Mouse (Mus musculus) adrenal gland, postnatal 36 days (tissue): Measurements from ENCODE around the gene Nfic. TPM values are rescaled to one million over a fixed set of nuclear protein-coding genes. Genes with fewer than 3 reads are reported as not detected.

Experiments
- DNase-seq, 2 experiments: peaks; one replicate each; pipeline ENCODE4 v3.0.0; 2021; ENCODE audit warnings: mixed read lengths in 1 of 2
- total RNA-seq, 2 experiments: library from RNA; stranded (reverse); gene quantifications; 2 replicates each; pipeline ENCODE4 v1.2.3; 2021

Gene Nfic
- total RNA-seq, 2 experiments from 2014 or later: 93.2 to 114 TPM

DNA sequence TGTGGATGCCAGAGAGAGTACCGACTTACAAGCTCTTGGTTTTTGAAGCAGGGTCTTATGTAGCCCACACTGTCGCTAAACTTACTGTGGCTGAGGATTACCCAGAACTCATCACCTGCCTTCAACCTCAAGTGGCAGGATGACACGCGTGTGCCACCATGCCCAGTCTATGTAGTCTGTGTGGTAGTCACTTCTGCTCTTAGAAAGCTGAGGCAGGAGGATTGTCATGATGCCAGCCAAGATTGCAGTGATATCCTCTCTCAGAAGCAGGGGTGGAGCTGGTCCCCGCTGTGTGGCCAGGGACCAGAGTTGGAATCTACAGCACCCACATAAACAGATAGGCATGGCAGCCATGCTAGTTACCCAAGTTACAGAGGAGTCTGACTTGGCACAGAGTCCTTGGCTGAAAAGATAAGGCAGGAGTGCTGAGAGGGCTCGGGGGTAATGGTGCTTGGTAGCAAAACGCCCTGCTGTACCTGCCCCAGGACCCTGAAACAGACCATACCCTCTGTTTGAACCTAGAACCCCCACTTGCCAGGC lies 30.1 kb upstream of the Nfic start:
- no peak for DNase-seq

DNA sequence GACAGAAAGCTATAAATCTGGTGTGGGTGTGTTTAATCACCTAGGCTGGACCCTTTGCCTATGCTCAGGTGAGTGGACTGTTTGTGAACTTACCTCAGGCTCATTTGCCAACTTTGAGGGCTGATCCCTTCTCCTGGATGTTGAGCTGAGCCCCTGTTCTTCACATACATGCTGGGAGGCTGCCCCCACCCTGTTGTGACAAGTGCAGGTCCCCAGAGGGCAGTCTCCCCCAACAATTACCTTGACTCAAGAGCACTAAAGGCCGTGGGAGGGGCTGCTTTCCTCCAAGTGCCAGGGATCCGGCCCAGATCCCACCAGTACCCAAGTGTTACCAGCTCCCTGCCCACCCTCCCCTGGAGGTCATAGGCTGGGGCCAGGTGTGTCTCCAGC lies 29.6 kb upstream of the Nfic start:
- no peak for DNase-seq

DNA sequence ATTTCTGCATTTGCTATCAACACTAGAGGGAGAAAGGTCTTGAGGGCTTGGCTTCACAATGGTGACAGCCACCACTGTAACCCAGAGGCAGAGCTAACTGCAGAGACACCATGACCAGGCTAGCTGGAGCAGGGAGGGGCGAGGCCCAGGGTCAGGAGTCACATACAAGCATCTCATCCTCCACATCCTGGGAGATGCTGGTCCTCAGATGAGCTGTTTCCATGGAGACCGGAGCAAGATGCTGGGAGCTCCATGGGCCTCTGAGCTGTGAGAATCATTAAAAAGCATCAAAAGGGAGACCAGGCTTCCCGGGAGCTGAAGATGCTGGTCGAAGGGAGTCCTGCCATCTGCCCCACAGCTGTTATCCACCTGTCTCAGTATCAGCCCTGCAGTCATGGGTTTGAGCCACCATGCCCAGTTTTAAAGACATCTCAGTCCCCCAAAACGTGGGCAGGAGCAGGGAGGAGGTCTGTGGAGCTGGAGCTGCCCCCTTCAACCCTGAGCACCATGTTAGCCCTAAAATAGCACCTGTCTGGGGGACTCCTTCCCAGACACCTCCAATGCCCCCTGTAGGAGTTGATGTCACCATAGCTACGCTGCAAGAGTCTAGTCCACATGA lies 29.1 kb upstream of the Nfic start:
- DNase-seq: no peak

DNA sequence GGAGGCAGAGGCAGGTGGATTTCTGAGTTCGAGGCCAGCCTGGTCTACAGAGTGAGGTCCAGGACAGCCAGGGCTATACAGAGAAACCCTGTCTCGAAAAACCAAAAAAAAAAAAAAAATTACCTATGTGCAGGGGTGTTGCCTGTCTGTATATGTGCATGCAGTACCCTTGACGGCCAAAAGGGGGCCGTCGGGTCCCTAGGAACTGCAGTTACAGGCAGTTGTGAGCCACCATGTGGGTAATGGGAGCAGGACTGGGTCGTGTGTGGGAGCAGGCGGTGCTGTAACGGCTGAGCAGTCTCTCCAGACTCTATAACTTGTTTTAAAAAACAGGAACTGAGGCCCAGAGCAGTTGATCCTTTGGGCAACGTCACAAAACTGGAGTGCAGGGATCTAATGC lies 28.5 kb upstream of the Nfic start:
- DNase-seq: no peak

DNA sequence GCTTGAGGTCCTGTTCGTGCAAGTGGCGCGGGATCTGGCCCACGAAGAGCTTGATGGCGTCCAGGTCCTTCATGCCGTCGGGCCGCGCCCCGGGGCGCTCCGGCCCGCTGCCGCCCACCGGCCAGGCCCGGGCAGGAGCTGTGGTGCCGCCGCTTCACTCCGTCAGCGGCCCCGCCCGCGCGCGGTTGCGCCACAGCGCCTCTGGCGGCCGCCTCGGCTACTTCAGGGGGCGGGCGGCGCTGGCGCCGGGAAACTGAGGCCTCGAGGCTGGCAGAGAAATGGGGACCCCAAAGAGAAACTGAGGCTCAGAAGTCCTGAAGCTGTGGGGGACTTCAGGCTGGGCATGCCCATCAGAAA lies 27.1 kb upstream of the Nfic start, which contains the start of gene Celf5:
TSS of gene Celf5 (minus strand) at position 177 of the 357 bp plus-strand sequence.
- peak; percentile 63 to 75 for DNase-seq

DNA sequence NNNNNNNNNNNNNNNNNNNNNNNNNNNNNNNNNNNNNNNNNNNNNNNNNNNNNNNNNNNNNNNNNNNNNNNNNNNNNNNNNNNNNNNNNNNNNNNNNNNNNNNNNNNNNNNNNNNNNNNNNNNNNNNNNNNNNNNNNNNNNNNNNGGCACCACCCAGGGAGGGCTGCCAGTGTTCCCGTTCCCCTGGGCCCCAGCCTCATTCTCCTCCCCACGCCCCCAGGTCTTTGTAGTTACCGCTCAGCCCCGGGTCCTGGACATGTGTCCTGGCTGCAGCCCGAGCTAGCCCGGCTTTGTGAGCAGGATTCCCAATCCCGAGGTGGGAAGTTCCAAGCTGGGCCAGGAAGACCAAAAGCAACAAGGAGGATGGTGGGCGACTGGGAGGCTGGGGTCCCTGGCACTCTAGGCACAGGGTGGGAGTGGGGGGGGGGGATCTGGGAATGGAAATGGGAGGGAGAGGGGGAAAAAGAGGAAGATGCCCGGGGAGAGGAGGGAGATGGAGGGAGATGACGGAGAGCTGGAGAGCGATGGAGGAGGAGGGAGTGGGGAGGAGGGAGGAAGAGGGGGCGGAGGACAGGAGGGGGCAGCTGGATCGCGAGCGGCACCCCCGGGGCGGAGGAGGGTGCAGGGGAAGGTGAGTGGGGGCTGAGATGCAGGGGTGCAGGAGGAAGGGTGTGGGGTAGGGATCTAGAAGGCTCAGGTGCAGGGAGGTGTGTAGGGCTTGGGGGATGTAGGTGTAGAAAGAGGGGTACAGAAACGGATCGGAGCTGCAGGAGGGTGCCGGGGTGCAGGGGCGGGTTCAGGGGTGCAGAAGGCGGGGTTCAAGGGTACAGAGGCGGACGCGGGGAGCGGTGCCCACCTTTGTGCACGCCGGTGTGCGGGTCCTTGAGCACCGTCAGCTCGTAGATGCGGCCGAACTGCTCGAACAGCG lies 26.4 kb upstream of the Nfic start:
- DNase-seq: no peak

DNA sequence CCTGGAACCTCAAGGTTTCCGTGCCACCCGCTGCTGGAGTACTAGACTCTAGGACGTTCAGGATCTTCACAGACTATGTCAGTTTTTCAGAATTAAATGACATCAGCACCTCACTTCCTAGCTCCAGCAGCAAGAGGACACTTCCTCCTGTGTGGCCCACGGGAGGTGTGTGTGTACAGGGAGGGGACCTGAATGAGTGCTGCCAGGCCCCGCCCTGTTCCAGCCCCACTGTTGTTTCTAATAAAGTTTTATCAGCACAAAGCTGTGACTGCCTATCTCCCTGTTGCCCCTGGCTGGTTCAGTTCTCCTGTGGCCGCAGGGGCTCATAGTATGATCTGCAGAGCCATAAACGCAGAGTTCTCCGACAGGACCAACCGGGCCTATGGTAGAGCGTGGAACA lies 19.0 kb upstream of the Nfic start:
- no peak for DNase-seq

DNA sequence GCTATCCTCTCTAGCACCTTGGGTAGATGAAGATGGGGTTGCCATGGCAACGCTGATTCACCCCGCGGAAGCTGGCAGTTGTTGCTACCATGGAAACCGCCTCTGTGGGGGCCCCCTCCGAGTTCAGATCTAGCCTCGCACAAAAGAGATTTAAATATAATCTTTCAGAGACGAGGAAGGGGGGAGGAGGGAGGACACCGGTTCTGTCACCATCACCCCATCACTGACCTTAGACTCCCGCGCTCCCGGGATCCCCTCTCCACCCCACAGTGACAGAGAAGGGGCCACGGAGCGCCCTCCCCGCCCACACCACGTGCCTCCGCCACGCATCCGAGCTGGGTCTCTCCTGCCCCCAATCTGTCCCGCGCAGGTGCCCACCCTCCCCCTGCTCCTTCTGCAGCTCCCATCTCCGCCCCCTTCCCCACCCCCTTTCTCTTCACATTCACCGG lies 17.6 kb upstream of the Nfic start:
- no peak for DNase-seq

DNA sequence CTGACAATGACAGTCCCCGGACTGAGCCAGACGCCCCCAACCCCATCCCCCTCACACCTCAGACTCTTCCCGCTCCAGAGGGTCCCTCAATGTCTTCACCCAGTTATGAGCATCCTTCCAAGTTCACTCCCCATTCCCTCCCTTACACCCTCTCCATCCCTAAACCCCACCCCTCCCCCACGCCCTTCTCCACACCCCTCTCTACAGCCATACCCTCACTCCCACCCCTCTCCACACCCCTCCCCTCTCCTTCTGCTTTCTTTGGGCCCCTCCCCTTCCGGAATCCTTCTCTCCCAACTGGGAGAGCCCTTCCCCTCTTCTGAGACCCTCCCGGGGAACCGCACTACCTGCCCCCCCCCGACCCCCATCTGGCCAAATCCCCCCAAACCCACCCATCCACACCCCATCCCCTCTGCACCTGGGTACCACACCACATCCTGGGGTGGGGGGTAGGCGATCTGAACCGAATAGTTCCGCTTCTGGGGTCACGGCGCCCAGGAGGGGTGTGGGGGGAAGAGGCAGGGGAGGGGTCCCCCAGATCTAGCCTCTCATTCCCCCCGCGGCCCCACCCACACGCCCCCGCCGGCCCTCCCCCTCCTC lies 17.1 kb upstream of the Nfic start:
- DNase-seq: no peak

DNA sequence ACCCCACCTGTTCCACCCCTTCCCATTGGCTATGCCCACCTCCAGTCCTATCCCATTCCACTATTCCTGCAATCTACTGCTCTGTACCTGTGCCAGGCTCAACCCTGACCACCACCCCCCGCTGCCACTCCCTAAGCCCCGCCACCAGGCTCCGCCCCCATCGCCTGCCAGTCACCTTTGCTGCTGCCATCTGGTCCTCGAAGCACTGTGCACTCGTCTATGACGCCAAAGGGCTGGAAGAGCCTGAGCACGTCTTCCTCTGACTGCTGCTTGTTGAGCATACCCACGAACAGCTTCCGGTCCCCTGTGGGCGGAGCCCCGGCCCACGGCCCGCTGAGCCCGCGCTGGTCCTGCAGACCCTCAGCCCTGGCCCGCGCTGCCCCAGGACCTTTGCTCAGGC lies 15.0 kb upstream of the Nfic start:
- DNase-seq: no peak

DNA sequence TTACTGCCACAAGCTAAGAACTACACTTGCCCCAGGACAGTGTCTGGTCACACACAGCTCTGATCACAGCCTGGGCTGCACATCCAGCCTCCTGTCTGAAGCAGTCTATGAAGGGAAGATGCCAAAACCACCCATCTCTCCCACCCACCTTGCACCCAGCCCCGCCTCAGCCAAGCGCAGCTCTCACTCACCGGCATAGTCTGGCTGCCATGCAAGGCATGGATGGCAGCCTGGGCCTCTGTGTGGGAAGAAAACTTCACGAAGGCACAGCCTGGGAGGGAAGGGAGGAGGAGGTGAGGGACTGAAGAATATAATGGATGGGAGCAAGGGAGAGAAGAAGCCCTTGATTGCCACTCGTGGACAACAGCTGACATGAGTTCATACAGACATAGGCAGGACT lies 13.8 kb upstream of the Nfic start:
- DNase-seq: no peak

DNA sequence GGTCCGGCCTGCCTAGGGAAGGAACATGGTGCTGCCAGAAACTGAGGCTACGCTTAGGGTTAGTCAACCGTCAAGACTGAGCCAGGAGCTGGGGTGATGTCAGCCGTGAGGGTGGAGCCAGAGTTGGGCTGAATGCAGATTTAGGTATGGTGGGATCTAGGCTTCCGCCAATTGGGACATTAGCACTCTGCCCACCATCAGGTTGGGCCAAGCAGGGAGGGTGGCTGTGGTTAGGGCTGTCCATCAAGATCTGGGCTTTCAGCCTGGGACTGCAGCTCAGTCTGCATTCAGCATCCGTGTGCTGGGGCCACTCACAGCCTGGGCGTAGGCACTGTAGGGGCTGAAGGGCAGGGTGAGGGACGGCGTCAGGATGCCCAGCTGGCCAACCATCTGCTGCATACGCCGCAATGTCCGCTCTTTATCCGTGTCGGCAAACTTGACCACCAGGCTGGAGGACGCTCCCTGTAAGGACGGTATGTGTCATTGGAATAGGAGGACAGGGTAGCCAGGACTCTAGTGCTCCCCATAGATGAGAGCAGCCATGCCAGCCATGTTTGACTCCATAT lies 12.3 kb upstream of the Nfic start:
- no peak for DNase-seq

DNA sequence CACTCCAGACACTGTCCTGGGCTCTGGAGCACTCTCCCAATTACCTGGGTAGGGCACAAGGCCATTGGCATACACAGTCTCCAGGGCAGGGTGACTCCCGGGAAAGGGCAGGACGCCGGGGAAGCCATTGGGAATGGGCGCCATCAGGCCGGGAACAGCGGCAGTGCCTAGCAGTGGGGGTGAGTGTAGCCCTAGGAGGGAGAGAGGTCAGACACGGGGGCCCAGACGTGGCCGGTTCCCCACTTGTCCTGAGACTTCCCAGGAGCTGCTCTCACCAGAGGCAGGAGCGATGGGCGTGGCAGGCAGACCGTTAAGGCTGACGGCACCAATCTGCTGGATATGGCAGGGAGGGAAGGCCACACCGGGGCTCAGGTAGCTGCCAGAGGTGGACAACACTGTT lies 11.4 kb upstream of the Nfic start:
- no peak for DNase-seq

DNA sequence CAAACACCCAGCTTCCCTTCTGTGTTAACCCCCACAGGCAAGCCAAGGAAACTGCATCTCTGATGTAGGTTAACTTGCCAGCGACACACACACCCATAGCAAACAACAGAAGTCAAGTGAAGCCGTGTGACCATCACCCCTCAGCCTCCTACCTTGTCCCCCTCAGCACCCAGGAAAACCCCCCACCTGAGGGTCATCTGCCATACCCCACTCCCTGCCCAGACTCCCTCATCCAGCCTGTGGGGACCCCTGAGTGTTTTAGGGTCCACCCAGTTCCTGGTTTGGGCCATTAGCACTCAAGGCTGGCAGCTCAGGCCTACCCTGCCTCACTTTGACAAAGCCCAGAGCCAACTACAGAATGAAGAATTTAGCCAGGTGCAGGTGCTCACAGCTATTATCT lies 10.6 kb upstream of the Nfic start:
- no peak for DNase-seq

DNA sequence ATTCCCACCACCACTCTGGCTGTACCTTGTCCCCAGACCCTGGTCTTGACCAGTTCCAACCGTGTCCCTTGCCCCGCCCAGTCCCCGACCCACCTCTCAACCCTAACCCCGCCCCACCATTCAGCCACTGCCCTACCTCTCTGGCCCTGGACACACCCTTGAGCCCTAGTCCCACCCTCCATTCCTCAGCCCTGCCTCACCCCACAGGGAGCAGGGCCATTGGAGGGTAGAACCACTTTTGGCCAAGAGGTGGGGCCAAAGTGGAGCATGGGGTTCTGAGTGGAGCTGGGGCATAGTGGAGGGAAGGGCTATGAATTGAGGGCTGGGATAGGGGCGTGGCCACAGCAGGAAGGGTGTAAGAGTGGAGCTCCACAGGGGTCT lies 9.8 kb upstream of the Nfic start:
- no peak for DNase-seq

DNA sequence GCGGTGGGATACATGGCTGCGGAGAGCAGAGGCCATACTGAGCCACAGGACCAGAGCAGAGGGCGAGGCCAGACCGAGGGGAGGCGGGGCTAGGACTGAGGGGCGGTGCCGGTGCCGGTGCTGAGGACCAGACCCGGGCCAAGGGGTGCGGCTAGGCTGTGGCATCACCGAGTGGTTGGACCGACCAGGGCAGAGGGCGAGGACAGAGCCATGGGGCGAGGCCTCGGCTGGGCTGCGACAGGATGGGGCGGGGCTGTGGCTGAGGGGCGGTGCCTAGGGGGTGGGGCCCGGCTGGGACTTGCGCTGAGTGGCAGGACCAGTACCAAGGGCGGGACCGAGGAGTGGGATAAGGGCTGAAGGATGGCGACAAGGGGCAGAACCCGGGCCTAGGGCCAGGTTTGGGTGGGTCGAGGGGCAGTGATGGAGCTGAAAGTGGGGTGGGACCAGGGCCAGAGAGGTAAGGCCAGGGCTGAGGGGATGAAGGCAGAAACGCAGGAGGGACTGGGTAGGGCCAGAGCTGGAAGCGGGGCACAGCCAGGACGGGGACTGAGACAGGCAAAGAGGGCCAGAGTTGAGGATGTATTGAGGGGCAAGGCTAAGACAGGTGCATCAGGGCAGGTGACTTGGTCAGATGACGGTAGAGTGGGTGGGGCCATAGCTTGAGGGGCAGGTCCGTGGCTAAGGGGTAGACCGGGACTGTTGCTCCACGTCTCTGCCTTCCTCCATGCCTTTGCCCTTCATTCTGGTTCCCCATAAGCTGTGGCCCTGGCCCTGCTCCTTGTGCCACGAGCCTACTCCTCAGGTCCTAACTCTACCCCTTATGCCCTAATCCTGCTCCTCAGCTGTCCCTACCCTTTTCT lies 9.2 kb upstream of the Nfic start:
- DNase-seq: peak; percentile 56 to 67

DNA sequence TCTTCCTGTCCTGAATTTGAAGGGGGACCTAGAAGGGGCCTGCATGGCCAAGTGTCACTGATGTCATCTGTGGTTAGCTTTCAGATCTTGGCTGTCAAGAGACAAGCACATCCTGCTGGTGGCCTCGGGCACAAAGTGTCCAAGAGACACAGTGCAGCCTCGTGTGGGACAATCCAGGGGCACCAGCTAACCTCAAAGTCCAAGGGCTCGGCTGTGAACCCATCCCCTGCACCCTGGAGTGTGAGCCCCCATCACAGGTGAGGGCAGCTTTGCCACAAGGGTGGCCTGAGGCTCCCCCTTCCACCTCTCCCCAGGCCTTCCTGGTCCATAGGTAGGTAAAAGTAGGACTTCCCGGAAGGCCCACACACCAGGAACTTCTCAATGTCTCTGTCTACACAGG lies 8.1 kb upstream of the Nfic start:
- no peak for DNase-seq

DNA sequence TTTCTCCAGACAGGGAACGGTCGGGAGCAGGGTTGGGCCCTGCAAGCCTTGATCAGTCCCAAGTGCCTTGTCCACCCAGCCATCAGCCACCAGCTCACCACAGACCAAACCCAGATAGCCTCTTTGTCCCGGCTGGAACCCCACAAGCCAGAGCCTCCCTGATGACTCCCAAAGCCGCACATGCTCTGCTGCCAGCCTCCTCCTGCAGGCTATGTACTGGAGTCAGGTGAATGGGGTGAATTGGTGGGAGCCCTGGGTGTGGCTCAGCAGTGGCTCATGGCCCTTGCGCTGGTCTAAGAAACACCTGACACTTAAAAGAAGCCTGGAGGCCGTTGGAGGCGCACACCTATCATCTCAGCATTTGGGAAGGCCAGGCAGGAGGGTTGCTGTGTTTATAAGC lies 7.5 kb upstream of the Nfic start:
- no peak for DNase-seq

DNA sequence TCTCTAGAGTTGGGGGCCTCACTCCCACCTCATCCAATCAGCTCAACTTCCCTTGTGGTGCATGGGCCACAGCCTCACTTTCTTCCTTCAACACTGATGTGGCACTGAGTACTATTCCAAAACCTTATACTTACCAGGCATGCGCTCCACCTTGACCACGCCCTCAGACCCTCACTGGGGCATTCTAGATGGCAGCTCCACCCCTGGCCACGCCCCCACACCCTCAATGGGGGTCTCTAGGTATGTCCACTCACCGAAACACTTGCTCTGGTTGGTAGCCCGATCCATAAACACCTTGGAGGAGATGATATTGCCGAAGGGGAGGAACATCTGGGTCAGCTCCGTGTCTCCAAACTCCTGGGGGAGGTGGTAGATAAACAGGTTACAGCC lies 7.0 kb upstream of the Nfic start:
- DNase-seq: no peak

DNA sequence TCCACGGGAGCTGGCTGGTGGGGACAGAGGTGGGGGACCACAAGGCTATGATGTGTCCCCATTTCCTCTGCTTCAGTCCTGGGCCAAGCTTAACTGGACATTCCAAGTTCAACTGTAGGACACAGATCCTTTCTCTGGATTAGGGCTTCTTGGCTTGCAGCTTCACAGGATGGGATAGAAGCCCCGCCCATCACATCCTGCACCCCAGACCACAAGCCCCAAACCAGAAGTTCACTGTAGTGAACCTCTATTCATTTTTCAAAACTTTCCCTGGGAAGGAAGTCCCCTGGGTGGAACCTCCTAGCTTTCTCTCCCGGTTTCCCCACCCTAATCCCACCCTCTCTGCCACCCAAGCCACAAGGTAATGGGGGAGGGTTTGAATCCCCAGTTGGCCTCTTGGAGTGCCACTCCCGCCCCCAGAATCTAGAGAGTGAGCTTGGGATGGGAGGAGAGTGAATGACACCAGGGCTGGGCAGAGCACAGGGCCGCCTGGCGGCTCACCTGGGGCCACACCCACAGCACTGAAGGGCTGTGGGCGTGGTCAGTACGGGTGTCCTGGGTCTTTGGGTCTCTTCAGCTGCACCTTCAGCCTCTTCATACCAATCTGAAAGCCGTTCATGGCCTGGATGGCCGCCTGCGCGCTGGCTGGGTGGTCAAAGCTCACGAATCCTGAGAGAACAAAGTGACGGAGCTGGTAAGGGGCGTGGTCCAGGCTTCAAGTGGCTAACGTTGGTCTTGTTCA lies 6.4 kb upstream of the Nfic start:
- no peak for DNase-seq

DNA sequence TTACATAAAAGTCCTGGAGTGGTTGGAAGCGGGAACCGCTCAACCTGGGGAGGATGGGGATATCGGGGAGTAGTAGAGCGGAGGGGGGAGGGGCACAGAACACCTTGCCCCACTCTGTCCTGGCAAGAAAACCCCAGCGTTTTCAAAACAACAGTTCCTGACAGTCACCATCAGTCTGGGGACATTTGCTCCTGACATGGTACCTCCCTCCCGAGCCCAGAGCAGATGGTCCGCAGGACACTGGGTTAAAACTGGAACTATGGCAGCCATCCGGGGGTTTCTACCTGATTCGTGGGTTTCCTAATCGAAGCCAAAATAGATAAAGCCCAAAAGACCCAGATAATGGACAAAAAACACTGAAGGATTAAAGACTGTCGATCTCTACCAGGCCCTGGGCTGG lies 5.5 kb upstream of the Nfic start:
- DNase-seq: no peak
